Mouse (Mus musculus): ENCODE measurements at regions not wholly inside any gene's neighbourhood (a gene's known extent, or its start where the extent isn't known, plus 50 kb on each side); places are given as distances from the start of the nearest gene placed in this dataset.

GRCm38 (mm10) chr7:71043128-71043527, 308.2 kb downstream of the Gm10295 start:
- ATAC-seq (no peak), DNase-seq (ENCODE audit: low spot score) (no peak)
- H3K4me2 ChIP-seq (replicated peaks; ENCODE audit: low read depth, low read length), result no peak overlapping the region
- no peaks in the 10 kb centered on the region; the same call in 1 of the 2 replicates for H3K4me1 ChIP-seq (ENCODE audit: insufficient read depth, low read depth, low read length)
- H3K27me3 ChIP-seq (replicated peaks; ENCODE audit: insufficient read depth, low read length), result no peaks in the 10 kb centered on the region
- H3K27ac ChIP-seq (ENCODE audit: low read length), result no peak overlapping the region
- H3K9ac ChIP-seq (replicated peaks; ENCODE audit: low read depth), result no peak overlapping the region
- no peak for TF ChIP-seq CTCF (IDR thresholded peaks at IDR 0.05)
- no peak for TF ChIP-seq EP300 (IDR thresholded peaks at IDR 0.05)
- H3K4me3 ChIP-seq (ENCODE audit: low read depth, low read length), result no peak overlapping the region
- 86% methylated on average over 8 of the region's 8 CpGs for WGBS
- no peaks in the 10 kb centered on the region for H3K9me3 ChIP-seq (ENCODE audit: low read length)
- H3K36me3 ChIP-seq (ENCODE audit: insufficient read depth, low read length), result no peaks in the 10 kb centered on the region

- DNase-seq (ENCODE audit: low spot score) (no peak), ATAC-seq (no peak)
- H3K4me2 ChIP-seq (replicated peaks; ENCODE audit: low read depth, low read length), result no peak overlapping the region
- WGBS, result 72% methylated on average over 3 of the region's 3 CpGs
- H3K27ac ChIP-seq (ENCODE audit: low read length), result no peak overlapping the region
- H3K4me1 ChIP-seq (ENCODE audit: insufficient read depth, low read depth, low read length), result peaks cover 6% of the 10 kb centered on the region; the same call in 1 of the 2 replicates
- H3K9ac ChIP-seq (replicated peaks; ENCODE audit: low read depth), result no peak overlapping the region
- TF ChIP-seq EP300 (IDR thresholded peaks at IDR 0.05) (no peak), CTCF (IDR thresholded peaks at IDR 0.05) (no peak)
- no peaks in the 10 kb centered on the region for H3K9me3 ChIP-seq (ENCODE audit: low read length)
- no peak overlapping the region for H3K4me3 ChIP-seq (ENCODE audit: low read depth, low read length)
- H3K36me3 ChIP-seq (ENCODE audit: insufficient read depth, low read length), result no peaks in the 10 kb centered on the region
- H3K27me3 ChIP-seq (replicated peaks; ENCODE audit: insufficient read depth, low read length), result no peaks in the 10 kb centered on the region
Observed at GRCm38 (mm10) chr7:71041388-71041787, 309.9 kb downstream of the Gm10295 start.

GRCm38 (mm10) chr7:71040846-71041245, 310.4 kb downstream of the Gm10295 start:
- WGBS, result 62% methylated on average over 3 of the region's 3 CpGs
- H3K9me3 ChIP-seq (ENCODE audit: low read length), result no peaks in the 10 kb centered on the region
- H3K4me1 ChIP-seq (ENCODE audit: insufficient read depth, low read depth, low read length), result peaks cover 6% of the 10 kb centered on the region; the same call in 1 of the 2 replicates
- TF ChIP-seq EP300 (IDR thresholded peaks at IDR 0.05), result no peak
- no peak for TF ChIP-seq CTCF (IDR thresholded peaks at IDR 0.05)
- no peak overlapping the region for H3K9ac ChIP-seq (replicated peaks; ENCODE audit: low read depth)
- no peak for ATAC-seq
- no peak overlapping the region for H3K4me2 ChIP-seq (replicated peaks; ENCODE audit: low read depth, low read length)
- DNase-seq (ENCODE audit: low spot score), result no peak
- no peaks in the 10 kb centered on the region for H3K36me3 ChIP-seq (ENCODE audit: insufficient read depth, low read length)
- no peak overlapping the region for H3K4me3 ChIP-seq (ENCODE audit: low read depth, low read length)
- H3K27ac ChIP-seq (ENCODE audit: low read length), result no peak overlapping the region
- no peaks in the 10 kb centered on the region for H3K27me3 ChIP-seq (replicated peaks; ENCODE audit: insufficient read depth, low read length)

GRCm38 (mm10) chr7:71038537-71038936, 312.7 kb downstream of the Gm10295 start:
- Histone ChIP-seq H3K27ac (ENCODE audit: low read length) (no peak overlapping the region), H3K36me3 (ENCODE audit: insufficient read depth, low read length) (no peaks in the 10 kb centered on the region), H3K9me3 (ENCODE audit: low read length) (no peaks in the 10 kb centered on the region), H3K4me1 (ENCODE audit: insufficient read depth, low read depth, low read length) (peaks cover 6% of the 10 kb centered on the region; the same call in 1 of the 2 replicates), H3K4me3 (ENCODE audit: low read depth, low read length) (no peak overlapping the region), H3K4me2 (replicated peaks; ENCODE audit: low read depth, low read length) (no peak overlapping the region), H3K9ac (replicated peaks; ENCODE audit: low read depth) (no peak overlapping the region), H3K27me3 (replicated peaks; ENCODE audit: insufficient read depth, low read length) (no peaks in the 10 kb centered on the region)
- 57% methylated on average over 5 of the region's 5 CpGs for WGBS
- ATAC-seq, result peak; percentile 69
- DNase-seq (ENCODE audit: low spot score), result peak; percentile 57
- TF ChIP-seq EP300 (IDR thresholded peaks at IDR 0.05) (peak; percentile 23; the same call in 1 of the 2 replicates), CTCF (IDR thresholded peaks at IDR 0.05) (no peak)

- TF ChIP-seq CTCF (IDR thresholded peaks at IDR 0.05), result no peak
- no peak for TF ChIP-seq EP300 (IDR thresholded peaks at IDR 0.05)
- Histone ChIP-seq H3K27me3 (replicated peaks; ENCODE audit: insufficient read depth, low read length) (no peaks in the 10 kb centered on the region), H3K9me3 (ENCODE audit: low read length) (no peaks in the 10 kb centered on the region), H3K27ac (ENCODE audit: low read length) (no peak overlapping the region), H3K4me1 (ENCODE audit: insufficient read depth, low read depth, low read length) (peaks cover 6% of the 10 kb centered on the region; the same call in 1 of the 2 replicates), H3K4me2 (replicated peaks; ENCODE audit: low read depth, low read length) (no peak overlapping the region), H3K9ac (replicated peaks; ENCODE audit: low read depth) (no peak overlapping the region), H3K36me3 (ENCODE audit: insufficient read depth, low read length) (no peaks in the 10 kb centered on the region), H3K4me3 (ENCODE audit: low read depth, low read length) (no peak overlapping the region)
- ATAC-seq (no peak), DNase-seq (ENCODE audit: low spot score) (no peak)
- 63% methylated on average over 12 of the region's 12 CpGs for WGBS
Observed at GRCm38 (mm10) chr7:71033121-71033520, 318.2 kb downstream of the Gm10295 start.

- Histone ChIP-seq H3K4me3 (ENCODE audit: low read depth, low read length) (peak overlapping the region; percentile 8; the same call in 1 of the 2 replicates), H3K9me3 (ENCODE audit: low read length) (no peaks in the 10 kb centered on the region), H3K27me3 (replicated peaks; ENCODE audit: insufficient read depth, low read length) (no peaks in the 10 kb centered on the region), H3K4me1 (ENCODE audit: insufficient read depth, low read depth, low read length) (peaks cover 5% of the 10 kb centered on the region; the same call in 1 of the 2 replicates), H3K27ac (ENCODE audit: low read length) (no peak overlapping the region), H3K4me2 (replicated peaks; ENCODE audit: low read depth, low read length) (peak overlapping the region; percentile 58), H3K9ac (replicated peaks; ENCODE audit: low read depth) (0 out of 2 replicates have a peak overlapping the region, but pooled peaks have one; percentile 29), H3K36me3 (ENCODE audit: insufficient read depth, low read length) (no peaks in the 10 kb centered on the region)
- no peak for TF ChIP-seq EP300 (IDR thresholded peaks at IDR 0.05)
- DNase-seq (ENCODE audit: low spot score) (no peak), ATAC-seq (no peak)
- WGBS, result 6% methylated on average over 9 of the region's 9 CpGs
Observed at GRCm38 (mm10) chr7:71023946-71024610, 327.2 kb downstream of the Gm10295 start.
